Mouse (Mus musculus): Measurements from ENCODE around the gene Tango6.

Tango6 gene

DNA sequence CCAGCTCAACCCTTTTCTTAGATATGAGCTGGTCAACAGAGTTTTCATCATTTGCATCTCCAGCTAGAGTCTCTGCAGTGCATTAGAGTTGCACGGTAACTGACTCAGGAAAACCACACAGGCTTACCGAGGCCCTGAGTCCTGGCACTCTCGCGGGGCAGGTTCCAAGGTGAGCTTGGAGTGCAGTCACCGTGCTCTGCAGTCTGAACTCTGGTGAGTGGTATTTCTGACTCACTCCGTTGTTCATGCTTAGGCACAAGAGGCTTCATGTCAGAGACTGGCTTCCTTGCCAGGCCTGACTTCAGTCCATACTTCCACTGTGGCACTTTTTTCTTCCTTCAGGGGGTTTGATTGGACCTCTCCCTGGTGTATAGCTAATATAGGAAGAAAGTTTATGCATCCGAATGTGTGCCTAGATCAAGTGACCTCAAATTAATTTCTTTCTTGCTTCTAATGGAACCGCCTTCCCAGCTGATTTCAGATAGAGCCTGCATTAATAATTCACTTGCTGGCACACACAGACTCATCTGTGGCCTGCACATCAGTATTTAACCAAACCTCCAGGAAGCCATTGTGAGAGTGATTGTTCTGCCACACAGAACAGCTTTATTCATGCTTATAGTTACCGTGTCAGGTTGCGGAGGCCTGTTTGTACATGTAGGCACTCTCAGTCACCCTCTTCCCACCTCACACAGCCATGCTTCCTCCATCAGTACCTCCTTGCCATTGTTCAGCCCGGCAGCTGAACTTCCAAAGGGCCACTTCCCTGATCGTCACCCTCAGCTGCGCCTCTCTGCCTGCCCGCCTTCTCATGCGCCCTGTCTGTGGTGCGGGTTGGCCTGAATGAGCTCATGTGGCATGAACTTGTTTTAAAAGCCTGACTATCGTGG lies 136.0 kb downstream of the Tango6 start:
- no peak for DNase-seq (ENCODE audit: low spot score)

DNA sequence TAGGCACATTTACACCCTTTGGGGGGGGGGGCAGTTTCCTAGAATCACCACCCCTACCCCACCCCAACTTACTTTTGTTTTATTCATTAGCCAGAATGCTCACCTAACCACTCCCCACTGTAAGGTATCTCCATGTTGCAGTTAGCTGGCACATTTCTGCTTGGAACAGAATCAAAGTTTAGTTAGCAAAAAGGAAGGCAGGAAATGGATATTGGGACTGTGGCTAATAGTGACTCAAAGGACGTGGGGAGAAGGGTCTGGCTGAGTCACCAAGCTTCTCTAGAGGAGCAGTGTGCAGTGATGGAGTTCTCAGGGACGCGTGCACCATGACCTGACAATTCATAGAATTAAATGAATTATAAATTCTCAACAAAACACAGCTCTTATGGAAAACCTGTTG lies 136.7 kb downstream of the Tango6 start:
- DNase-seq (ENCODE audit: low spot score): no peak

DNA sequence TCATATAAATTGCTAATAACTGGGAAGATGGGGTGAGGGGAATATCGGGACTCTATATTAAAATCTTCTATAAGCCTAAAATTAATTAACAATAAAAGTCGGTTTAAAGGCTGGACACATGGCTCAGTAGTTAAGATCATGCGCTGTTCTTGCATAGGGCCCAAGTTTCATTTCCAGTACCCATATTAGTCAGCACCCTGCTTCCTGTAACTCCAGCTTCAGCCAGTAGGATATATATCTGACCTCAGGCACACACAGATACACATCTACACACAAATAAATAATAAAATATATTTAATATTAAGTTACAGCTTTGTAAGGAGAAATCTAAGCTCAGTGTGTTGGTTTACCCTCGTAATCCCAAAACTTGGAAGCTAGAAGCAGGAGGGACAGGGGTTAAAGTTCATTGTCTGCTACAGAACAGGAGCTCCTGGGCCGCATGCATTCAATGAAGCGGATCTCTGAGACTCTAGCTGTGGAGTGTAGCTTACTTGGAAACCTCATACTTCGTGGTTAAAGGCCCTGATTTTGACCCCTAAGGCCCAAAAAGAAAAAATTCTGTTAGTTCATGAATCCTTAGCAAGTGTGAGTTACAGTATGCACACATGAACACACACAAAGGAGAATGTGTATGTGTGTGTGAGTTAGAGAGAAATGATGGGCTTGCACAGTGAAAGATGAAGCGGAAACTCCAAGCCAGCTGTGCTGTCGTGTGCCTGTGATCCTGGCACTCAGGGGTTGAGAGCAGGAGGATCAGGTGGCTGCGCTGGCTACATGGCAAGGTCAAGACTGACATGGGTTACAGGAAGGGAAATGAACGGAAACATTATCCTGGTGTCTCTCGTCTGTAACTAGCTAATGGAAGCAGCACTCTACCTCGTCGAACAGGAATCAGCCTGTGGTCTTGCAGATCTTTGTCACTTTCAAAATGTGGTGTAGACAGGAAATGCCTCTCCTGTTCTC lies 138.0 kb downstream of the Tango6 start:
- no peak for DNase-seq (ENCODE audit: low spot score)

DNA sequence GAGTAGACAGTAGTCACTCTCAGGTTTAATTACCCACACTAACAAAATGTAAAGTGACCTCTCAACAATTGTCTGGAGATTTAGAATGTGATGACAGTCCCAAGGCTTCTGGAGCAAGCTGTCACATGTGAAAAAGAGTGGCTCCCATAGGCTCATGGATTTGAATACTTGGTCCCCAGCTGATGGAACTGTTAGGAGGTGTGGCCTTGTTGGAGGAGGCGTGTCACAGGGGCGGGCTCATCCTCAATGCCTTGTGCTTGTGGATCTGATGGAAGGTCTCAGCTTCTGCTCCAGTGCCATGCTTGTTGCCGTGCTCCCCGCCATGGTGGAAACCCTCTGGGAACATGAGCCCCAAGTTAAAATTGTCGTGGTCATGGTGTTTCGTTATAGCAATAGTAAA lies 146.1 kb downstream of the Tango6 start:
- DNase-seq (ENCODE audit: low spot score): no peak

DNA sequence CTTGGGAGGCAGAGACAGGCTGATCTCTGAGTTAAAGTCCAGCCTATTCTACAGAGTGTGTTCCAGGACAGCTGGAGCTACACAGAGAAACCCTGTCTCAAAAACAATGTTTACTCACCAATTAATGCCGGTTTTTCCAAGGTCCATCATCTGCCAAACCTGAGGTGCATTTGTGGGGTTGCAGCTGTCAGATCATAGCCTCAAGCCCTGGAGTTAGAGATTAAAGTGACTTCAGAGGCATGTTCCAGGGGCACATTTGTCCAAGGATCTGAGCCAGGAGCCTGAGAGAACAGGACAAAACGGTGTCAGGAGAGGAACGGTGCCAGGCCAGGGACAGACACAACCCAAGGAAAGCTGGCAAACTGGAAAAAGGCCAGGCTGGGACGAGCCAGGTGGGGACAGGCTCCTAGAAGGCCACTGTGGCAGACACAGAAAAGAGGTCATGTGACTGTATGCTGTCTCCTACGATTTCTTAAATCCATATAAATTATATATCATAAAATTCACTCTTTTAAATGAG lies 146.7 kb downstream of the Tango6 start:
- no peak for DNase-seq (ENCODE audit: low spot score)

DNA sequence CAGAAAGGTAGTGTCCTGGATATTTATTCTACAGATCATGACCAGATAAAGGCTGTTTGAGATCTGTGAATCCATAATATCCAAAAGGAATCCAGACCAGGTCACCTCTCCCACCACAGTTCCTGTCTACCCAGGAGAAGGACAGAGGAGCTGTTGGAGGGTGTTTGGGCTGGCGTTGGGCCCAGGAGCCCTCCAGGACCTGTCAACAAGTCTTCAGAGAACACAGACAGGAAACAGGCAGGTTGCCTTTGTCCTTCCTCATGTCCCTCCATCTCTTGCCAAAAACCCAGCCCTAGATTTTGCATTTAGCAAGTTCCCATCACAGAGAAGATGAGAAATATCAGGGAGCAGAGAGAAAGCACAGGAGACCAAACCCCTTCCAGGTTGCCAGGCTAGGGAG lies 152.0 kb downstream of the Tango6 start:
- no peak for DNase-seq (ENCODE audit: low spot score)

DNA sequence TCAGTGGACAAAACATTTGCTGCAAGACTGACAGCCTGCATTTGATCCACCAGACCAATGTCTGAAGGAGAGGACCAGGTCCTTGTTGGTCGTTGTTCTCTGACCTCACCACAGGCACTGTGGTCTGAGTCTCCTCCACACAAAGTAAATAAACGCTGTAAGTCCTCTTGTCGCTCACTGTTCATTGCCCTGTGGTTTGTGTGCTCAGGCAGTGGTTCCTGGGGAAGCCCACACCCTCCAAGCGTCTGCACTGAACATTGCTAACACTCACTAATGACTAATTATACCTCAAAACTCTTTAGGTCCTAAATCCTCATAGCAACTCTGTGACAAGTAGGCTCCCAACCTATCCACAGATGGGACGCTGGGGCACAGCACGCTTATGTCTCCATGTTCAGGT lies 153.7 kb downstream of the Tango6 start:
- DNase-seq (ENCODE audit: low spot score): no peak

DNA sequence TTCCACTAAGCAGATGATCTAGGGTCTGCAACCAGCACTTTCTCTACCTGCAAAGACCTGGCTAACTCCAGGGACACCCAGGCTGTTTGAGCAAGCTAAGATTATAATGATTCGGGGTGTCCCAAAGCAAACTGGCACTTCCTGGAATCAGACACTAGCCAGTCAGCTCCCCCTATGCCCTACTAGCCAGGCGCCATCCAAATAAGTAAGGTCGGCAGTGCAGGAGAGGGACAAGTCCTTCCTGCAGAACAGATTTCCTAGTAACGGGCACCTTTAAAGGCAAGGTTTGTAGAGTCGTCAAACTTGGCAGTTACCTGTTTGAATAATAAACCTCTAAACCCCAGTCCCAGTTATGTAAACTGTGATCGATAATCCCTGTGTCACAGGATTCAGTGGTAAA lies 155.9 kb downstream of the Tango6 start:
- DNase-seq (ENCODE audit: low spot score): no peak

DNA sequence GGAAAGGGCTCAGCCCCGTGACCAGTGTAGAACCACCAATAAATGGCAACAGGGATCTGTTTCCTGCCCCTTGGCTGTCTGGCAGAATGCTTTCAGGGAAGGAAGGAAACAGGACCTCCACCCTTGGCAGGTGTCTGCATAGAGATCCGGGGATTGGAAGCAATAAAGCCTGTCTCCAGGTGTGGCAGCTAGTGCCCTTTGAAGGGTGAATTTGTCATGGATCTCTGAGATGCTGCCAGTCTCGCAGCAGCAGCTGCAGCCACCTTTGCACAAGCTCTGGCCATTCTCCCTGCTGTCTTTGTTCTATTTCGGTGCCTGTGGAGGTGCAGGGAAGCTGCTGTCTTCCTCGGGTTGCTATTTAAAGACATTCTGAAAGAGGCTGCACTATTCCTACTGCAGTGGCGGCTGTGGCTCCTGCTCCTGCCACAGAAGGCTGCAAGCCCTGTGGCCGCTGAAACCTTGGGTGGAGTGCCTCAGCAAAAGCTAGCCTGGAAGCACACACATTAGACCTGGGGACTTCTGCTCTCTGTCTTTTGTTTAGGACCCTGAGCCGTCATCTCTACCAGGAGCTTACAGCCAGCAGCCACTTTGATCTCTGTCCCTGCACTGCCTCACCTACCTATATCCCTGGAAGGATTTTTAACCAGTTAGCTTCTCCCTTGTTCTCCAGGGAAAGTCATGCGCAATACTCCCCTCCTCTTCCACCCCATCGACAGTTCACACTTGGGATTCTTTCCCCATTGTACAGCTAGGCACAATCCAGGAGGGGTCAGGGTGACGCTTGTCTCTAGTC lies 156.5 kb downstream of the Tango6 start:
- no peak for DNase-seq (ENCODE audit: low spot score)

DNA sequence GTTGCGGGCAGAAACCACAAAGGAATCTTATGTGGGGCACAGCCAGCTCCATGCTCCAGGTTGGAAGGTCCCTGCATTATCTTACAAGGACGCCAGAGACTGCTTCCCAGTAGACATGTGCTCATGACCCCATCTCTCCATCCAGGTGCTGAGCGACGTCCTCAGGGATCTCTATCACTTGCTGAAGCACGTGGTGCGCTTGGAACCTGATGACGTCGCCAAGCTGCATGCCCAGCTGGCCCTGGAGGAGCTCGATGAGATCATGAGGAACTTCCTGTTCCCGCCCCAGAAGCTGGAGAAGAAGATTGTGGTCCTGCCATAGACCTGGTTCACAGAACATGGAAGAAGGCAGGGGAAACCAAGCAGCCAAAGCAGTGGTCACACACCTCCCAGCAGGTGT lies 167.2 kb downstream of the Tango6 start:
- no peak for DNase-seq (ENCODE audit: low spot score)

DNA sequence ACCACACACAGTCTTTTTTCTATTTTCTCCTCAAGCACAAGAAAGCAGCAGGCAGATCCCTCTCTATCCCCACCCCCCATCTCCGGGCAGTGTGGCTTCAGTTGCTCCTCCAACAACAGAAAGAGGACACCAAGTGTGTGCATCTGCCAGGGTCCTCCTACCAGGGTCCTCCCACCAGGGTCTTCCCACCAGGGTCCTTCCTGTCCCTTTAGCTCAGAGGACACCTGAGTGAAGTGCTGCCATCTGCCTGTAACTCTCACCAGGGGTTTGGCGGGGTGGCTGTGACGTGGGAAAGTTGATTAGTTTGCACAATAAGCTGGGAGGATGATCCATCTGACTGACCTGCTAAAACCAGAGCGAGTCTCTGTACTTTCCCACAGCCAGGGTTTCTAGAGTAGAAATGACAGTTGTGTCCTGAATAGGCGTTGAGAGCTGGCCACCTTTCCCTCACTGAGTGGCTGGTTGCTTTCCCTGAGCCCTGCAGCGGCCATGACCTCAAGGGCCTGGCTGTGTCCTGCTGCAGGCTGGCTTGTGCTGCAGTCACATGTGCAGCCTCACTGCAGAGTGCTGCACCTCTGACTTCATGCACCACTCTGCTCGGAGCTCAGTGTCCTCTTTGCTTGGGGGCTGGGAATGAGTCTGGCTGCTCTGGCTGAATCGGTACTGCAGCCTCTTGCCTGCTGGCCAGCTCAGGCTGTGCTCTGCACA lies 171.8 kb downstream of the Tango6 start:
- DNase-seq (ENCODE audit: low spot score): no peak

DNA sequence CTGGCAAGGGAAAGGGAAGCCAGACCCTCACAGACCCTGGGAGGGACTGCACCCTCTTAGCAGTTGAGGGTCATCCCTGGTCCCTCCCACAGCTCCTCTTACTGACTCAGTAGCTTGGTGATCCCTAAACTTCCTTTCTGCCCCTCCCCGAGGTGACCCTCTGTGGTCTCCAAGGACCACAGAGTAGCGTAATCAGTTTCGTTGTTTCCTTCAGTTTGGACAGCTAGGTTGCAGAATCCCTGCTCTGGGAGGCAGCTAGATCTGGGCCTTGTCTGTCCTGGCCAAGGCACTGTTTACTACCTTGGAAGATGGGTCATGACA lies 172.3 kb downstream of the Tango6 start:
- no peak for DNase-seq (ENCODE audit: low spot score)

DNA sequence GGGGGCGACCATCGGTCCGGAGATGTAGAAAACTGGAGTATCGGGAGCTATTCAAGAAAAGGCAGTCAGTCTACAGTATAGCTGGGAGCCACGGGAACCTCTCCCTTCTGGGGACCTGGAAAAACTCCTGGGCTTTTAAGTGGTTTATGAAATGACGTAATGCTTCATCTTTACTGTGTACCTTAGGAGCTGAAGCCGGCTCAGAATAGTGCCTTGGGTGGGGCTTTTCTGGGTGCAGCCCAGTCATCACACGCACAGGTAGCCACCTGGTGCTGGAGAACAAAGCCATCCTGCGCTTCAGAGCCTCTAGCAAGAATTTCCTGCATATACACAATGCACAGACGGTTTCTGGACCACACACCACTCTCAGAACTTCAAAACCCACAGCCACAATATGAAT lies 180.0 kb downstream of the Tango6 start:
- DNase-seq (ENCODE audit: low spot score): no peak

DNA sequence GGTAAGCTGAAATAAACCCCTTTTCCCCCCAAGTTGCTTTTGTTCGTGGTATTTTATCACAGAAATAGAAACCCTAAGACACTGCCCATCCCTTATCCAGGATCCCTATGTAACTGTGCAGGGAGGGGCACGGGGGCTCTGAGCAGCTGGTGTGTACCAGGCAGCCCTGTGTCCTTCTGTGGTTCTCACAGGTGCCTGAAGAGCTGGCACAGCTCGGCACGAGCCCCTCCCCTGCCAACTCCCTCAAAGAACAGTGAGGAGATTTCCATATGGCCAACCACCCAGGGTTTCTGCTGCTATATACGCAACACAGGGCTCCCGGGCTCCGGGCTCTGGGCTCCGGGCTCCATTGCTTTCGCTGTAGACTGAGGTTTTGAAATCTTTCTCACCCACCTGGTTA lies 182.5 kb downstream of the Tango6 start:
- no peak for DNase-seq (ENCODE audit: low spot score)

DNA sequence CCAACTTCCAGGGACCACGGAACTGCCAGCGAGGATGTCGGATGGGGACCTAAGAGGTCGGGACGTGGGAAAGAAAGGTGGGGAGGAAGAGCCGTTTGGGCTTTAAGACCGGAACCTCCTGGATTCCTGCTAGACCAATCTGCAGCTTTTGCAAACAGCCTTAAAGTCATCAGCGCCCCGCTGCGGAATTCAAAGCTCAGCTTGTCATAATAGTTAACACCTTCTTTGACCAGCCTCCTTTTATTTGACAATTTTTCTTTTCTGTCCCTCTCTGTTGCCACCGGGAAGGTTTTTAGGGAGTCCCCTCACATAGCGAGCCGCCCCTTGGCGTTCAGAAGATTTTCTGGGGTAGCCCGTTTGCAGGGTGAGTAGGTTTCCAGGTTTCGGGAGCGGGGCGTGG lies 187.2 kb downstream of the Tango6 start, which contains the start of gene Has3:
Gene Has3 (plus strand): TSS at position 192 of the 400 bp plus-strand sequence.
- DNase-seq (ENCODE audit: low spot score): no peak

DNA sequence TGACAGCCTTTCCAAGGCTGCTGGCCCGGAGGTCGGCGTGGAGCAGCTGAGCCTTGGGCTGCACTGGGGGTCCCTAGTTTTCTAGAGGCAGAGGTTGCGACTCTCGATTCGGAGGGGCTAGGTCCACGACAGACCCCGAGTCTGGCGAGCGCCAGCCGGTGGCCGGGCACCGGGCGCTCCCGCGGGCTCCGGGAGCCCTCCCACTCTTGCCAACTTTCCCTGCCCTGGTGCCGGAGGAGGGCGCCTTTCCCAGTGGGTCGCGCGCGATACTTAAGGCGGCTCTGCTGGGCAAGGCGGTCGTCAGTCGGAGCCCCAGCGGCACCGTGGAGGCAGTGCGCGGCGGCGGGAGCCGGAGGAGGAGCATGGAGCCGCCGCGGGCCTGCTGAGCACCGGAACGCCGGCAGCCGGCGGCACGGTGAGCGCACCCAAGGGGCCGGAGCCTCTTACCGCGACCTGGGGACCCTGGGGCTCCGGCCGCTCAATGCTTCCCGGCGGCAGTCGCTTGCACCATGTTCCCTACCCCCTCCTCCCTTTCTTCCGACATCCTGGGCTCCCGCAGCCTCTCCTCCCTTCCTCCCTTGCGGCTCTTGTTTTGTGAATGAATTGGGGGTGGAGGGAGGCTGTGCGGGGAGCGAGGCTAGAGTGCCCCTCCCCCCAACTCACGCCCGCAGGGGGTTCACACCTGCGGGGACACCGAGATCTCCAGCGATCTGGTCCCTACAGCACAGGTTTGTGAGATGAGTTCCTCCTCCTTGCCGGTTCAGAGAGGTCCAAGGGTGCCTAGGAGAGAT lies 187.9 kb downstream of the Tango6 start:
- DNase-seq (ENCODE audit: low spot score): no peak

DNA sequence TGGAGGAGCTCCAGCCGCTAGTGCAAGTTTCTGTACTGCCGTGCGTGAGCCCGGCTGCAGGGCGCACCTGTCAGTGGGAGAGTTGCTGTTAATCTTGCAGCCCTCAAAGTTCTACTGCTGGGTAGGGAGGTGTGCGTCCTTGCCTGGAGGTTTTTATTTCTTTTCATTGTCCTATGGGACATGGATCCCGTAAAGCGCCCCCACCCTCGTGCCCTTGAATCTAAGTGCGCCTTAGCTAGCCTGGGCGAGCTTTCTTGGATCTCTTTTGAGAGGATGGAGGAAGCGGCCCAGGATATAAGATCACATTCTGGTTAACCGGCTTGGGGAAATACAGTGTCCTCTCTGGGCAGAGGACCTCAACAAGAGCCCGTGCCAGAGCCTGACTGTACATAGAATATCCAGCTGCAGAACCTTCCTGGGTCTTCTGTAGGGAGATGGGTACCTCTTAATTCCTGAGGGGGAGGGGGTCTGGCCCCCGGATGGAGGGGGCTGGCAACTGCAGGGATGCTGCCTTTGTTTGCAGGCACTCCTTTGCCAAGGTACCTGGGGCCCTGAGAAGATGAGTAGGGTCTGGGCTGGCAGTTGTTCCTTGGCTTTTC lies 188.6 kb downstream of the Tango6 start:
- no peak for DNase-seq (ENCODE audit: low spot score)

DNA sequence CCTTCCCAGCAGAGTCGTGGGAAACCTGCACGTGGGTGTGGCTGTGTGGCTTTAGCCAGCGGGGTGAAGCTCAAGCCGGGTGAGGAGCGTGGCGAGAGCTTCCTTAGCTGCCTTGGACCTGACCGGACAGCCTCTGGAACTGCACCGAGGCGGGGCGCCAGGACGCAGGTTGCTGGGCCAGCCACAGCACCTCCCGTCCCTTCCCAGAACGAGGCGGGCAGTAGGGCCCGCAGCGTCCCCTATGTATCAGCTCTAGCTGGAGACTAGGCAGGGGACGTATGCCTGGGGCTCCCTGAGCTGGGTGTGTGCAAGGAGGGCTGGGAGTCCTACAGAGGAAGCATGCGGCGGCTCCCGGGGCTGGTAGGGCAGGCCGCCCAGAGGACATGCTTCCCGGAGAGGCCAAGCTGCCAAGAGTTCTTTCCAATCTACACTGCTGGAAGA lies 189.1 kb downstream of the Tango6 start:
- no peak for DNase-seq (ENCODE audit: low spot score)

DNA sequence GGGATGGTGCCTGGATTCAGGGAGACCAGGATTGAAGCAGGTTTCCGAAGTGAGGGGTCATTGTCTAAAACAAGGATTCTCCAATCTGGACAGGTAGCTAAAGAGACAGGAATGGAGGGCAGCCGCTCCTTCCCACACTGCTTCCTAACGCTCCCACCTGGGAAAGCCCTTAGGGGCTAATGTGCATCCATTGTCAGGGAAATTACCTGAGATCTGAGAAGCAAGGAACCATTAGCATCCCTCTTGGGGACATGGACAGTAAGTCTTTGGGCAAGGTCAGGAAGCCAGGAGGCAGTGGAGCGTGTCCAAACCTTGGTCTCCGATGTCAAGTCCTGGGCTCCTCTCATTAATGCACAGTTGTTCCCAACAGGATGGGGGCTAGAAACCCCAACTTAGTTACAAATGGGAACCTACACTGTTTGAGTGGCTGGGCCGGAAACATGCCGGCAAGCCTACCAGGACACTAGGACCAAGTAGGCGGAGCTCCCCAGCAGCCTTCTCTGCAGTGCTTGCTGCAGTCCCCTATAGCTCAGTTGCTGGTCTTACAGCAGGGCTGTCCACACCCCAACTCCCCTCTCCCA lies 189.7 kb downstream of the Tango6 start:
- no peak for DNase-seq (ENCODE audit: low spot score)
